Mouse (Mus musculus) right cerebral cortex, postnatal 10 days (tissue): ENCODE data around the gene Erf.

Experiments used
- DNase-seq, 2 experiments: peaks; one replicate each; pipeline ENCODE4 v3.0.0; 2021; ENCODE audit warnings: low spot score in 2 of 2

Gene Erf

DNA sequence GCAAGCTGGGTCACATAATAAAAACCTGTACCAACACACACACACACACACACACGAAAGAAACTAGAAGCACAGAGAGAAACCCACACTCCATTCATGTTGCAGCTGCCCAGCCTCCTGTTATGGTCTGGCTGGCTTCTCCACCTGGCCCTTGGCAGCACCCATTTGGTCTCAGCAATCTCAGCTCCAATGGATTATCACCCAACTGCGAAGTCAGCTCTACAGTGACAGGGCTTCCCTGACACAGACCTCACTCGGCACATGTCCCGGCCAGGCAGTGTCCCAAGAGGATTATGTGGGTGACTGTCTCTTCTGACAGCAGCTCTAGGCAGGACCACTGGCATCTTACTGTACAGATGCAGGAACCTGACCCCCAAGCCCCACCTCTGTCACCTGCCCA is 40.1 kb downstream of the Erf start:
- no peak for DNase-seq

- no peak for DNase-seq
These were observed 41.4 kb downstream of the Erf start for GRCm38 (mm10) chr7:25209161-25209622.

GRCm38 (mm10) chr7:25206094-25206830 is 44.3 kb downstream of the Erf start:
- DNase-seq = no peak

- no peak for DNase-seq
These were observed 45.0 kb downstream of the Erf start for GRCm38 (mm10) chr7:25205355-25206093.

GRCm38 (mm10) chr7:25203624-25204023 is 46.9 kb downstream of the Erf start:
- DNase-seq = no peak

- no peak for DNase-seq
These were observed 53.1 kb downstream of the Erf start for GRCm38 (mm10) chr7:25197384-25198018.

GRCm38 (mm10) chr7:25196107-25196506 is 54.5 kb downstream of the Erf start:
- DNase-seq = no peak

DNA sequence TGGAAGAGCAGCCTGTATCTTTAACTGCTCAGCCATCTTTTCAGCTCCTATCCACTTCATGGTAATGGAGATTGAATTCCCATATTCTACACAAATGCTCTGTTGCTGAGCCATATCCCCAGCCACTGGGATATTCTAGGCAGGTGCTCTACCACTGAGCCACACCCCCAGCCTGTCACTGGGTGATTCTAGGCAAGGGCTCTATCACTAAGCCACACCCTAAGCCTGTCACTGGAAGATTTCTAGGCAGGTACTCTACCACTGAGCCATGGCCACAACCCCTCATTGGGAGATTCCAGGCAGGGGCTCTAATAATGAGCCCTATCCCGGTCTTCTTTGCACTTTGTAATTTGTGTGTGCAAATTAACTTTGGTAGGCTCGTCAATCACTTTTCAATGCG is 55.4 kb downstream of the Erf start:
- no peak for DNase-seq
